31 mouse cellular contexts compared by ENCODE assay signal in genomic region chr1:35372751-35373150, GRCm38 (mm10).
"Had no signal": no experiment of that assay in that cellular context is flagged by ENCODE, and none has a peak within 500 bp of the region (broad histone marks: within the 10 kb centered on the region; RNA-seq: fewer than 3 reads in every experiment).

No protein-coding gene starts in this region.

- H3K4me3 ChIP-seq: limb, embryonic 10.5 days; limb, embryonic 12.5 days; limb, embryonic 13.5 days; limb, embryonic 15.5 days; liver, embryonic 12.5 days; liver, embryonic 13.5 days; liver, embryonic 15.5 days; lung, embryonic 15.5 days; megakaryocyte, embryonic 14.5 days; midbrain, embryonic 10.5 days; midbrain, embryonic 12.5 days; midbrain, embryonic 13.5 days; midbrain, embryonic 15.5 days; myocyte had no signal

- H3K27ac ChIP-seq: limb, embryonic 10.5 days; limb, embryonic 12.5 days; limb, embryonic 13.5 days; limb, embryonic 15.5 days; liver, embryonic 12.5 days; liver, embryonic 13.5 days; liver, embryonic 14.5 days; liver, embryonic 15.5 days; lung, embryonic 15.5 days; macrophage; midbrain, embryonic 10.5 days; midbrain, embryonic 12.5 days; midbrain, embryonic 13.5 days; midbrain, embryonic 15.5 days had no signal

- H3K9me3 ChIP-seq: limb, embryonic 10.5 days; limb, embryonic 12.5 days; limb, embryonic 13.5 days; limb, embryonic 15.5 days; liver, embryonic 12.5 days; liver, embryonic 13.5 days; liver, embryonic 15.5 days; lung, embryonic 15.5 days; midbrain, embryonic 12.5 days; midbrain, embryonic 13.5 days; midbrain, embryonic 15.5 days had no signal

- H3K9ac ChIP-seq: limb, embryonic 12.5 days; limb, embryonic 13.5 days; limb, embryonic 15.5 days; liver, embryonic 12.5 days; liver, embryonic 13.5 days; liver, embryonic 14.5 days; liver, embryonic 15.5 days; liver, postnatal 0 days; lung, embryonic 14.5 days; lung, embryonic 15.5 days; midbrain, embryonic 12.5 days; midbrain, embryonic 13.5 days; midbrain, embryonic 15.5 days had no signal

- H3K36me3 ChIP-seq: limb, embryonic 10.5 days; limb, embryonic 12.5 days; limb, embryonic 13.5 days; limb, embryonic 15.5 days; liver, embryonic 12.5 days; liver, embryonic 13.5 days; liver, embryonic 15.5 days; lung, embryonic 15.5 days; midbrain, embryonic 10.5 days; midbrain, embryonic 12.5 days; midbrain, embryonic 13.5 days; midbrain, embryonic 15.5 days had no signal

- H3K4me2 ChIP-seq: limb, embryonic 12.5 days; limb, embryonic 13.5 days; limb, embryonic 15.5 days; liver, embryonic 11.5 days; liver, embryonic 12.5 days; liver, embryonic 13.5 days; liver, embryonic 15.5 days; lung, embryonic 14.5 days; lung, embryonic 15.5 days; midbrain, embryonic 11.5 days; midbrain, embryonic 12.5 days; midbrain, embryonic 13.5 days; midbrain, embryonic 15.5 days had no signal

- H3K4me1 ChIP-seq: limb, embryonic 10.5 days; limb, embryonic 12.5 days; limb, embryonic 13.5 days; limb, embryonic 15.5 days; liver, embryonic 12.5 days; liver, embryonic 13.5 days; liver, embryonic 15.5 days; lung, embryonic 15.5 days; megakaryocyte, embryonic 14.5 days; midbrain, embryonic 10.5 days; midbrain, embryonic 12.5 days; midbrain, embryonic 13.5 days; midbrain, embryonic 15.5 days had no signal

- ATAC-seq: liver, embryonic 12.5 days; liver, postnatal 0 days; lung, postnatal 0 days; midbrain, embryonic 13.5 days; midbrain, embryonic 15.5 days; midbrain, embryonic 16.5 days had no signal

- DNase-seq: left cerebral cortex, postnatal 4 days; liver; liver, embryonic 13.5 days; liver, postnatal 0 days; lung, adult 18-20 months; lung, adult 2 months; lung, embryonic 14.5 days; lung, postnatal 10 days; lung, postnatal 14 days; lung, postnatal 36 days; lung, postnatal 4 days; midbrain, embryonic 14.5 days had no signal

- H3K27me3 ChIP-seq: limb, embryonic 12.5 days; limb, embryonic 13.5 days; limb, embryonic 15.5 days; liver, embryonic 12.5 days; liver, embryonic 13.5 days; liver, embryonic 15.5 days; lung, embryonic 15.5 days; megakaryocyte, embryonic 14.5 days; midbrain, embryonic 12.5 days; midbrain, embryonic 13.5 days; midbrain, embryonic 15.5 days had no signal
